Comparison of ENCODE assay signal across 32 mouse cellular contexts in the genomic region with DNA sequence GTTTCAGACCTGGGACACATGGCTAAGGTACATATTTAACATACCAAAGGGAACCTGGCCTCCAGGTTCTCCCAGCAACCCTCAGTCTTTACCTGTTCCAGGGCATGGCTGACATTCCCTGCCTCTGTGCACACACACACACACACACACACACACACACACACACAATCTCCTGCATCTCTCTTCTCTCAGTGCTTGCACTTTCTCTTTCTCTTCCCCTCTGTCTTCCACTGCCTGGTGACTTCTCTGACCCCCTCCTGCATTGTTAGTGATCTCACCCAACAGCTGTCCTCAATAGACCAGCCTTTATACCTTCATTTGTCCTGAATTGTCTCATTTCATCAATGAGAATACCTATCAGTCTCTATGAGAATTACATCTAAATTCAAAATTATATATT.
"Had no signal": no experiment of that assay in that cellular context is flagged by ENCODE, and none has a peak within 500 bp of the region (broad histone marks: within the 10 kb centered on the region; RNA-seq: fewer than 3 reads in every experiment).

No protein-coding gene starts in this region.

- H3K36me3 ChIP-seq: limb, embryonic 10.5 days; limb, embryonic 12.5 days; limb, embryonic 13.5 days; limb, embryonic 15.5 days; liver, embryonic 12.5 days; liver, embryonic 13.5 days; liver, embryonic 15.5 days; lung, embryonic 15.5 days; midbrain, embryonic 10.5 days; midbrain, embryonic 12.5 days; midbrain, embryonic 13.5 days; midbrain, embryonic 15.5 days had no signal

- DNase-seq: left cerebral cortex, postnatal 4 days; liver; liver, embryonic 13.5 days; liver, postnatal 0 days; lung, adult 18-20 months; lung, adult 2 months; lung, embryonic 14.5 days; lung, postnatal 10 days; lung, postnatal 14 days; lung, postnatal 36 days; lung, postnatal 4 days; midbrain, embryonic 14.5 days had no signal

- H3K27ac ChIP-seq: left cerebral cortex, adult 2 months; limb, embryonic 10.5 days; limb, embryonic 12.5 days; limb, embryonic 13.5 days; limb, embryonic 15.5 days; liver, embryonic 12.5 days; liver, embryonic 13.5 days; liver, embryonic 14.5 days; liver, embryonic 15.5 days; lung, embryonic 15.5 days; macrophage; midbrain, embryonic 10.5 days; midbrain, embryonic 12.5 days; midbrain, embryonic 13.5 days; midbrain, embryonic 15.5 days had no signal

- H3K27me3 ChIP-seq: limb, embryonic 12.5 days; limb, embryonic 13.5 days; limb, embryonic 15.5 days; liver, embryonic 12.5 days; liver, embryonic 13.5 days; liver, embryonic 15.5 days; lung, embryonic 15.5 days; megakaryocyte, embryonic 14.5 days; midbrain, embryonic 12.5 days; midbrain, embryonic 13.5 days; midbrain, embryonic 15.5 days had no signal

- H3K9me3 ChIP-seq: limb, embryonic 10.5 days; limb, embryonic 12.5 days; limb, embryonic 13.5 days; limb, embryonic 15.5 days; liver, embryonic 12.5 days; liver, embryonic 13.5 days; liver, embryonic 15.5 days; lung, embryonic 15.5 days; megakaryocyte, embryonic 14.5 days; midbrain, embryonic 10.5 days; midbrain, embryonic 12.5 days; midbrain, embryonic 13.5 days; midbrain, embryonic 15.5 days had no signal

- ATAC-seq: liver, embryonic 12.5 days; liver, postnatal 0 days; lung, postnatal 0 days; midbrain, embryonic 13.5 days; midbrain, embryonic 15.5 days; midbrain, embryonic 16.5 days had no signal

- H3K4me1 ChIP-seq: limb, embryonic 10.5 days; limb, embryonic 12.5 days; limb, embryonic 15.5 days; liver, embryonic 12.5 days; liver, embryonic 13.5 days; liver, embryonic 15.5 days; lung, embryonic 15.5 days; midbrain, embryonic 10.5 days; midbrain, embryonic 12.5 days; midbrain, embryonic 13.5 days; midbrain, embryonic 15.5 days had no signal

- H3K4me2 ChIP-seq: limb, embryonic 12.5 days; limb, embryonic 13.5 days; limb, embryonic 15.5 days; liver, embryonic 11.5 days; liver, embryonic 12.5 days; liver, embryonic 13.5 days; liver, embryonic 15.5 days; lung, embryonic 14.5 days; lung, embryonic 15.5 days; midbrain, embryonic 11.5 days; midbrain, embryonic 12.5 days; midbrain, embryonic 13.5 days; midbrain, embryonic 15.5 days had no signal

- H3K4me3 ChIP-seq: left cerebral cortex, adult 2 months; limb, embryonic 10.5 days; limb, embryonic 12.5 days; limb, embryonic 13.5 days; limb, embryonic 15.5 days; liver, embryonic 12.5 days; liver, embryonic 13.5 days; liver, embryonic 15.5 days; lung, embryonic 15.5 days; megakaryocyte, embryonic 14.5 days; midbrain, embryonic 10.5 days; midbrain, embryonic 12.5 days; midbrain, embryonic 13.5 days; midbrain, embryonic 15.5 days; myocyte had no signal

- H3K9ac ChIP-seq: limb, embryonic 12.5 days; limb, embryonic 13.5 days; limb, embryonic 15.5 days; liver, embryonic 12.5 days; liver, embryonic 13.5 days; liver, embryonic 14.5 days; liver, embryonic 15.5 days; liver, postnatal 0 days; lung, embryonic 14.5 days; lung, embryonic 15.5 days; midbrain, embryonic 12.5 days; midbrain, embryonic 13.5 days; midbrain, embryonic 15.5 days had no signal
